Mouse (Mus musculus): ENCODE measurements around the gene Meis2. TPM values are rescaled to one million over a fixed set of nuclear protein-coding genes. Genes with fewer than 3 reads are reported as not detected.
A peak's percentile ranks its signal among the peaks of the same experiment; 100 is the strongest.

The Meis2 gene
- polyA plus RNA-seq (2015; fragmentation: Nextera tagmentation; extraction: Ambion mirVana) = 1.4 and 2.3 TPM in 2 replicates

DNA sequence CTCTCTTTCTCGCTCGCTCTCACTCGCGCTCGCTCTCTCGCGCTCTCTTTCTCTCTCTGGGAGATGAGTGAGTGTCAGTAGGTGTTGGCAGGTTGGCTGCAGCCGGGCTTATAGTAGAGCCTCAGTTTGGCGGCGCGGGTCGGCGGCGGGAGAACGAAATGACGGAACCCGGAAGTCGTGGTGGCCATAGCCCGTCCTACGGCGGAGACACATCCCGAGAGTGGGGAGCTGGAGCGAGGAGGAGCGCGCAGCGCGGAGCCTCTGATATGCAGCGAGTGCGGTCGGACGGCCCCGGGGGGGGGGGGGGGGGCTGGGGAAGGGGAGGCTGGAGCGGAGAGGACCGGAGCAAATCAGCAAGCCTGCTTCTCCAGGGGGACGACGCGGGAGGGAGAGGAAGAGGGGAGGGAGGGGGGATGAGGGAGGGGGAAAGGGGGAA is at the start of gene Meis2:
Gene Meis2 (minus strand): TSS at position 270 of the 436 bp plus-strand sequence.
- Histone ChIP-seq H3K9ac (no peak within 1 kb of the TSS), H3K4me3 (replicated peaks) (peak within 1 kb of the TSS; percentile 54), H3K4me1 (replicated peaks) (no peaks in the 10 kb centered on the region; the same call in none of the 2 replicates), H3K27me3 (peaks cover 100% of the 10 kb centered on the region), H3K9me3 (replicated peaks) (no peaks in the 10 kb centered on the region), H3K27ac (replicated peaks) (peak within 1 kb of the TSS; percentile 68), H3K36me3 (replicated peaks) (no peaks in the 10 kb centered on the region), H3K4me2 (peak within 1 kb of the TSS; percentile 64)
- WGBS (ENCODE audit: insufficient replicate concordance) = under 1% methylated on average over 32 of the region's 37 CpGs
- peak; percentile 61 for ATAC-seq (ENCODE audit: insufficient read depth)

DNA sequence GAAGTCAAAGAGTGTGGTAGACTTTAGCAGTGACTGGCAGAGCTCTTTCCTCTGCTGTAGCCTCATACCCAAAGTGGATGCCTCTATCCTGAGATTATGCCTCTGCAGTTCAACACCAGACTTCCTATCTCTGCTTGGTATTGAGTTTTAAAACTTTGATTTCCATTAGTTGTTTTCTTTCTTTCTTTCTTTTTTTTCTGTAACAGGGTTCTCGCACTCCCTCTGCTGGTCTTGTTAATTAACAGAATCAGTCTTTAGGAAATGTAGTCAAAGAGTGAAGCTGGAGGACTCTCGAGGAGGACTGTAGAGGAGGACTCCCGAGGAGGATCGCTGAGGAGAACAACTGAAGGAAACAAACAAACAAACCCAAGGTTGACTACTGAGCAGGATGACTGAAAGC is 40.6 kb upstream of the Meis2 start:
- Histone ChIP-seq H3K36me3 (replicated peaks) (no peaks in the 10 kb centered on the region), H3K4me3 (replicated peaks) (no peak overlapping the region), H3K9me3 (replicated peaks) (no peaks in the 10 kb centered on the region), H3K4me2 (no peak overlapping the region), H3K9ac (no peak overlapping the region), H3K27ac (replicated peaks) (no peak overlapping the region), H3K4me1 (replicated peaks) (no peaks in the 10 kb centered on the region), H3K27me3 (no peaks in the 10 kb centered on the region)
- no peak for ATAC-seq (ENCODE audit: insufficient read depth)
- WGBS (ENCODE audit: insufficient replicate concordance) = 67% methylated on average over 4 of the region's 4 CpGs

DNA sequence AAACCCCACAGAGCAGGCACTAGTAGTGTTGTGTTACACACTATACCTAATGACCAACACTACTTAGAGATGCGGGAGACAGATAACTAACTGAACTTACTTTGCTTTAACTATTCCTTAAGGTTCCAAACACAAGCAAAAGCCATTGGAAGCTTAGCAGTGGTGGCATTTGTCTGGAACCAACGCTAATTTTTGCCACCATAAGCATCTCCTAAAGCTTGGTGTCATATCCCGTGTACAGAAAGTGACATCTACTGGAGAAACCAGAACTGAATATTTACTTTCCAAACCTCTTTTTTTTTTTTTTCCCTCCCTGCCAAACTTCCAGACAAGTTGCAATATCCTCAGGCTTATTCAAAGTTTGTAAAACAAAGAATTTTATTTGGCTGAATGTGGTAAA is 39.5 kb upstream of the Meis2 start:
- Histone ChIP-seq H3K27me3 (no peaks in the 10 kb centered on the region), H3K9ac (no peak overlapping the region), H3K9me3 (replicated peaks) (no peaks in the 10 kb centered on the region), H3K4me2 (no peak overlapping the region), H3K4me3 (replicated peaks) (no peak overlapping the region), H3K27ac (replicated peaks) (no peak overlapping the region), H3K36me3 (replicated peaks) (no peaks in the 10 kb centered on the region), H3K4me1 (replicated peaks) (no peaks in the 10 kb centered on the region)
- ATAC-seq (ENCODE audit: insufficient read depth) = no peak
- 51% methylated on average over 3 of the region's 3 CpGs for WGBS (ENCODE audit: insufficient replicate concordance)

DNA sequence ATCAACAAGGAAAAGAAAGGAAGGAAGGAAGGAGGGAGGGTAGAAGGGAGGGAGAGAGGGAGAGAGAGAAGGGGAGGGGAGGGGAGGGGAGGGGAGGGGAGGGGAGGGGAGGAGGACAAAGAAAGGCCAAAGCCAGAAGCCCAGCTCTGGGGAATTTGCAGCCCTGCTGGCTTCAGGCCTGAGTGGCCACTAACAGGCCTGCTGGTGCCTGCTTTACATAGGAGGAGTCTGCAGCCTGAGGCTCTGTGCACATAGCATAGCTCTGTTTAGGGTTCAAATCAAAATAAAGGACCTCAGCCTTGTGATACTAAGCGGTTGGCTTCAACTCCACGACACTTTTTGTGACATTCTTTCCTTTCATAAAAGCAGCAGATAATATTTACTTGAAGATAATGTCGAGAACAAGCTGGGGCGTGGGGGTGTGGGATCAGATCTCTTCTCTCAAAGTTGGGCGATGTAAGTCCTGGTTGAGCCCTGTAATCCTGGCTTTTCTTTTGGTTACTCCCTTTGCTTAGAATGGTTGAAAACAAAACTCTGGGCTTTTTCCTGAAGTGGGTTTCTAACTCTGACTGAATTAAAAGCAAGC is 37.9 kb upstream of the Meis2 start:
- Histone ChIP-seq H3K4me1 (replicated peaks) (no peaks in the 10 kb centered on the region), H3K9ac (no peak overlapping the region), H3K4me2 (no peak overlapping the region), H3K27me3 (no peaks in the 10 kb centered on the region), H3K36me3 (replicated peaks) (no peaks in the 10 kb centered on the region), H3K27ac (replicated peaks) (no peak overlapping the region), H3K4me3 (replicated peaks) (no peak overlapping the region), H3K9me3 (replicated peaks) (no peaks in the 10 kb centered on the region)
- WGBS (ENCODE audit: insufficient replicate concordance) = 51% methylated on average over 5 of the region's 5 CpGs
- no peak for ATAC-seq (ENCODE audit: insufficient read depth)

DNA sequence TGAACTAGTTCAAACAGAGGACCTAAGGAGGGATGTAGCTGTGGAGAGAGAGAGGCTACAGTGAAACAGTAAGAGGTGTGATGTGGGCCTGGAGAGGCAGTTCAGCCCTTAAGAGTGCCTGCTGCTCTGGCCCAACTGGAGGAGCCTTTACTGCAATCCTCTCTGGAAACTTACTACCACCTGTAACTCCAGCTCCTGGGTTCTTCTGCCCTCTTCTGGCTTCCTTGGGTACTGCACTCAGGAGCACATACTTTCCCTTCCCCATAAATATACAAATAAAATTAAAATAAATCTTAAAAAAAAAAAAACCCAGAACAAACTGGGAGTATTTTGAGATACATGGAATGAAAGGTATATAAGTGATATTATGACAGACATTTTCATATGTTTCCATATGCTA is 35.6 kb upstream of the Meis2 start:
- Histone ChIP-seq H3K36me3 (replicated peaks) (no peaks in the 10 kb centered on the region), H3K9ac (no peak overlapping the region), H3K27ac (replicated peaks) (no peak overlapping the region), H3K4me1 (replicated peaks) (no peaks in the 10 kb centered on the region), H3K4me2 (no peak overlapping the region), H3K9me3 (replicated peaks) (no peaks in the 10 kb centered on the region), H3K4me3 (replicated peaks) (no peak overlapping the region), H3K27me3 (no peaks in the 10 kb centered on the region)
- no peak for ATAC-seq (ENCODE audit: insufficient read depth)

DNA sequence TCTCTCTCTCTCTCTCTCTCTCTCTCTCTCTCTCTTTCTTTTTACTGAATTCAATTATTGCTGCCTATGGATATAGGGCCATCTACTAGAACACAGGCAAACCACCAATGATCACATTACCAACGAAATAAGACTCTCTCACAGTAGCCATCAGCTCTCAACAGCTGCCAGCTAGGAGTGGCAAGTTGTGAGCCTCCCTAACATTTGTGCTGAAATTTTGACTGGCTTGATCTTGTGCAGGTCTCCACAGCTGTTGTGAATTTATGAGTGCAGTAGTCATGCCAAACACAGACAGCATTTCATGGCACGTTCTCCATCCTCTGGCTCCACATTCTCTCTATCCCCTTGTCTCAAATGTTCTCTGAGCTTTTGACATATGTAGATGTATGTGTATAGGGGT is 15.3 kb upstream of the Meis2 start:
- no peak for ATAC-seq (ENCODE audit: insufficient read depth)
- Histone ChIP-seq H3K27ac (replicated peaks) (no peak overlapping the region), H3K9me3 (replicated peaks) (no peaks in the 10 kb centered on the region), H3K9ac (no peak overlapping the region), H3K4me1 (replicated peaks) (no peaks in the 10 kb centered on the region), H3K36me3 (replicated peaks) (no peaks in the 10 kb centered on the region), H3K4me2 (no peak overlapping the region), H3K4me3 (replicated peaks) (no peak overlapping the region), H3K27me3 (peaks cover 20% of the 10 kb centered on the region)
- WGBS (ENCODE audit: insufficient replicate concordance) = 55% methylated on average over 2 of the region's 2 CpGs

DNA sequence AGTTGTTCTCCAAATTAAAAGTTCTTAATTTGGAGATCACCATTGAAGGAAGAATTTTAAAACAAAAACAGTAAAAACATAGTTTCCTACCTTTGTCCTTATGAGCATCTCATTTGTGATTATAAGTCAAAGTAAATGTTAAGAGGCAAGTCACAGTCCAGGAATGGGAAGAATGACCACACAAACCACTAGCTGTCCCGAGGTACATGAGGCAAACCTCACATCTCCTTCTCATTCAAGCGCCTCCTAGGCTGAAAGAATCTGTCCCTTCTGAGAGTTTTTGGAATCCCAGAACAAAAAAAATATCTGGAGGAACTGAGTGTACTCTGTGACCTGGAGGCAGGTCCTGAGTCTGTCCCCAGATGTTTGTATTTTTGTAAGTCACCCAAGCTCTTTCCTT is 13.2 kb upstream of the Meis2 start:
- Histone ChIP-seq H3K4me1 (replicated peaks) (0 out of 2 replicates have a peak, but pooled peaks cover 3% of the 10 kb centered on the region), H3K4me2 (no peak overlapping the region), H3K36me3 (replicated peaks) (no peaks in the 10 kb centered on the region), H3K27ac (replicated peaks) (no peak overlapping the region), H3K9me3 (replicated peaks) (no peaks in the 10 kb centered on the region), H3K9ac (no peak overlapping the region), H3K4me3 (replicated peaks) (no peak overlapping the region), H3K27me3 (peaks cover 42% of the 10 kb centered on the region)
- WGBS (ENCODE audit: insufficient replicate concordance) = 44% methylated on average over 2 of the region's 2 CpGs
- no peak for ATAC-seq (ENCODE audit: insufficient read depth)

DNA sequence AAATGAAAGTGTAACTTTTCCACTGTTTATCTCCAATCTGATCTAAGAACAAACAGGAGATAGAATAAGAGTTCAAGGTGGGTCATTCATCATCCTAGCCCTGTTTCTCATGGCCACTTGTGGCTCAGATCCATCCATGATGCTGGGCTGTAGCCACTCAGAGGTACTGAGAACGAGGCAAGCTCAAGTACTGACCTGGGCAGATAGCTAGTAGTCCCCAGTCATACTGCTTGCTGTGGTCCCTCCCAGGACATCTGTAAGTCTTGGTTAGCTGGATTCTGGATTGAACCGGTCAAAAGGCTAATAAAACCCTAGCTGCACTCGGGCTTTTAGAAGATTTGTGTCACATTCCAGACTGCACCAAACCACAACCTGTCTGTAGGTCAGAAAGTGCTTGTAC is 12.1 kb upstream of the Meis2 start:
- H3K27me3 ChIP-seq = peaks cover 52% of the 10 kb centered on the region
- H3K27ac ChIP-seq (replicated peaks) = no peak overlapping the region
- H3K9me3 ChIP-seq (replicated peaks) = no peaks in the 10 kb centered on the region
- H3K36me3 ChIP-seq (replicated peaks) = no peaks in the 10 kb centered on the region
- no peak for ATAC-seq (ENCODE audit: insufficient read depth)
- WGBS (ENCODE audit: insufficient replicate concordance) = 34% methylated on average over 3 of the region's 3 CpGs
- H3K4me1 ChIP-seq (replicated peaks) = 0 out of 2 replicates have a peak, but pooled peaks cover 3% of the 10 kb centered on the region
- no peak overlapping the region for H3K4me2 ChIP-seq
- no peak overlapping the region for H3K9ac ChIP-seq
- H3K4me3 ChIP-seq (replicated peaks) = no peak overlapping the region

DNA sequence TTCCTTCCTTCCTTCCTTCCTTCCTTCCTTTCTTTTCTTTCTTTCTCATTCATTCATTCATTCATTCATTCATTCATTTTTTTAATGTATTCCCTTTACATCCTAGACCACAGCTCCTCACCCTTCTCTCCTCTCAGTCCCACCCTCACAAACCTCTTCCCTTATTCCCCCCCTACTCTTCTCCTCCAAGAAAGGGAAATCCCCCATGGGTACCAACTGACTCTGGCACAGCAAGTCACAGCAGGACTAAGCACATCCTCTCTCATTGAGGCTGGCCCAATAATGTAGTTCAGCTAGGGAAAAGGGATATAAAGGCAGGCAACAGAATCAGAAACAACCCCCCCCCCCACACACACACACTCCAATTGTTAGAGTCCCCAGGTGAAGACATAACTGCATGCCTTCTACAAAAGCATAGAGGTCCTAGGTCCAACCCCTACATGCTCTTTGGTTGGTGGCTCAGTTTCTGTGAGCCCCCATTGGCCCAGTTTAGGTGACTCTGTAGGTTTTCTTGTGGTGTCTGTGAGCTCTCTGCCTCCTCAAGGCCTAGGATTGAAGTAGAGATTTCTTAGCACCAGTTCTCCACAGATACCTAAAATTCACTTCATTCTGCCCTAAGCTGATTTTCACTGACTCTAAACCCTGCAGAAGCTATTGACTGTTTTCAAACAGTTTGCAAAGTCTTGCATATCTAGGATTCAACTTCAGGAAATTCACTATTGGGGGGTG is 11.3 kb upstream of the Meis2 start:
- Histone ChIP-seq H3K4me2 (no peak overlapping the region), H3K27ac (replicated peaks) (no peak overlapping the region), H3K36me3 (replicated peaks) (no peaks in the 10 kb centered on the region), H3K4me1 (replicated peaks) (0 out of 2 replicates have a peak, but pooled peaks cover 3% of the 10 kb centered on the region), H3K27me3 (peaks cover 60% of the 10 kb centered on the region), H3K4me3 (replicated peaks) (no peak overlapping the region), H3K9me3 (replicated peaks) (no peaks in the 10 kb centered on the region), H3K9ac (no peak overlapping the region)
- ATAC-seq (ENCODE audit: insufficient read depth) = no peak

DNA sequence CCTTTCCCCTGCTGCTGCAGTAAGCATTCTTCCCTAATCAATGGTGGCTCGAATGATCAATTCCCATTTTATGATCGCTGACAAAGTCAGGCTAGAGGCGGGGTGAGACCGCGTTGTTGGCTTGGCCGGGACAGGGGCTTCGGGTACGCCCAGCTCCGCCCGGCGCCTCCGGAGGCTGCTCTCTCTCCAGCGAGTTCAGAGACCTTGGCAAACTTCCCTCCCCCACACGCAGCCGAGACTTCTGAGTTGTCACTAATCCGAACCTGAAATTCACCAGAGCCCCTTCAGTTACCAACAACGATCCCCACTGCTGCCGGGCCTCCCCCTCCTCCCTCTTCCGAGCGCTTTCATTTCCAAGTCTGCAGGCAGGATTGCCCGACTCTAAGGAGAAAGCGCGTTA is 10.3 kb upstream of the Meis2 start:
- peaks cover 3% of the 10 kb centered on the region; the same call in 1 of the 2 replicates for H3K4me1 ChIP-seq (replicated peaks)
- H3K4me2 ChIP-seq = peak overlapping the region; percentile 57
- no peaks in the 10 kb centered on the region for H3K36me3 ChIP-seq (replicated peaks)
- ATAC-seq (ENCODE audit: insufficient read depth) = no peak
- no peaks in the 10 kb centered on the region for H3K9me3 ChIP-seq (replicated peaks)
- peaks cover 70% of the 10 kb centered on the region for H3K27me3 ChIP-seq
- WGBS (ENCODE audit: insufficient replicate concordance) = 1% methylated on average over 23 of the region's 23 CpGs
- H3K9ac ChIP-seq = no peak overlapping the region
- H3K4me3 ChIP-seq (replicated peaks) = peak overlapping the region; percentile 42
- H3K27ac ChIP-seq (replicated peaks) = no peak overlapping the region

DNA sequence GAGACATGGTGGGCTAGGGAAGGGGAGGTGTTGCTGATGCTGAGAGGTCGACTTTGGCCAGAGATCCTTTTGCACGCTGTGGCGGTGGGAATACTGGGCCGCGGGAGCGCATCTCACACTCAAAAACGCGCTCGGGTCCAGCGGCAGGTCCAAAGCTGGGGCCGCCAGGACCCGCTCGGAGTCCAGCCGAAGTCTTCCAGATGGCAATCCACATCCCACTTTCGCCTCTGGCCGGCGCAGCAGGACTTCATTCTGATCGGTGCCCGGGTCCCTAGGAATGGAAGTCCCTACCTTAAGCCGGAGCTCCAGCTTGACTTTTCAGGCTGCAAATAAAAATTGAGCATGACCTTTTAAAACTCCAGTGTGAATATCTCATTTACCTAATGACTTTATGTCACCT is 9.8 kb upstream of the Meis2 start:
- no peak overlapping the region for H3K9ac ChIP-seq
- WGBS (ENCODE audit: insufficient replicate concordance) = 1% methylated on average over 20 of the region's 20 CpGs
- no peaks in the 10 kb centered on the region for H3K36me3 ChIP-seq (replicated peaks)
- H3K9me3 ChIP-seq (replicated peaks) = no peaks in the 10 kb centered on the region
- peaks cover 3% of the 10 kb centered on the region; the same call in 1 of the 2 replicates for H3K4me1 ChIP-seq (replicated peaks)
- peaks cover 75% of the 10 kb centered on the region for H3K27me3 ChIP-seq
- H3K4me3 ChIP-seq (replicated peaks) = peak overlapping the region; percentile 42
- H3K27ac ChIP-seq (replicated peaks) = no peak overlapping the region
- ATAC-seq (ENCODE audit: insufficient read depth) = no peak
- peak overlapping the region; percentile 57 for H3K4me2 ChIP-seq
